Mouse (Mus musculus) embryonic facial prominence, embryonic 11.5 days (tissue): ENCODE data around the gene Chic2. TPM values are rescaled to one million over a fixed set of nuclear protein-coding genes. Genes with fewer than 3 reads are reported as not detected.

Source experiments
- ATAC-seq: fragments of 200-750 bp; cut with Nextera tagmentation; replicated peaks from 2 replicates; pipeline ENCODE4 v1.8.0; 2017; ENCODE audit warnings: low read depth; ENCODE audit not compliant: insufficient number of reproducible peaks, low FRiP score, low TSS enrichment
- DNase-seq: peaks from one replicate; pipeline ENCODE4 v3.0.0-alpha.2; 2015; ENCODE audit warnings: low spot score
- H3K27ac ChIP-seq: fragments of 300-500 bp; sonication (generic); replicated peaks from 2 replicates; pipeline ENCODE4 v1.5.1; 2014; ENCODE audit warnings: mild to moderate bottlenecking, low read depth, low read length, control low read depth
- H3K27me3 ChIP-seq: fragments of 300-500 bp; sonication (generic); 2 replicates; pipeline ENCODE4 v1.6.1; 2014; ENCODE audit warnings: mild to moderate bottlenecking, low read length, moderate library complexity, mixed read lengths; ENCODE audit not compliant: control insufficient read depth, insufficient read depth
- H3K36me3 ChIP-seq: fragments of 300-500 bp; sonication (generic); replicated peaks from 2 replicates; pipeline ENCODE4 v1.6.1; 2014; ENCODE audit warnings: low read depth, mild to moderate bottlenecking, low read length, moderate library complexity, mixed read lengths; ENCODE audit not compliant: control insufficient read depth, insufficient read depth
- H3K4me1 ChIP-seq: fragments of 300-500 bp; sonication (generic); 2 replicates; pipeline ENCODE4 v1.6.1; 2014; ENCODE audit warnings: low read length, mixed read lengths; ENCODE audit not compliant: control insufficient read depth, insufficient read depth
- H3K4me2 ChIP-seq: fragments of 300-500 bp; sonication (generic); 2 replicates; pipeline ENCODE4 v1.6.1; 2014; ENCODE audit warnings: low read depth, mild to moderate bottlenecking, control low read depth, low read length, moderate library complexity
- H3K4me3 ChIP-seq: fragments of 300-500 bp; sonication (generic); 2 replicates; pipeline ENCODE4 v1.5.1; 2014; ENCODE audit warnings: low read depth, low read length, control low read depth
- H3K9ac ChIP-seq: fragments of 300-500 bp; sonication (generic); replicated peaks from 2 replicates; pipeline ENCODE4 v1.6.1; 2014; ENCODE audit warnings: mild to moderate bottlenecking, control low read depth, low read length
- H3K9me3 ChIP-seq: fragments of 300-500 bp; sonication (generic); replicated peaks from 2 replicates; pipeline ENCODE4 v1.6.1; 2016; ENCODE audit warnings: mild to moderate bottlenecking, low read length, inconsistent platforms, mixed read lengths; ENCODE audit not compliant: control insufficient read depth
- WGBS: fragments of 180-500 bp; shearing (Covaris S2); extraction: QIAGEN DNeasy Blood & Tissue Kit; methylation state at CpG from one replicate; pipeline ENCODE4 v1.1.7; 2014; 5-methylcytosine and 5-hydroxymethylcytosine counted together
- polyA plus RNA-seq: library from polyadenylated mRNA; unstranded; fragments of >200 nt; fragmentation: Nextera tagmentation; extraction: Ambion mirVana; gene quantifications from 2 replicates; pipeline ENCODE4 v1.2.1, GENCODE M21; 2014

Gene Chic2
- polyA plus RNA-seq, 1 experiment from 2014 or later = 51.2 TPM

DNA sequence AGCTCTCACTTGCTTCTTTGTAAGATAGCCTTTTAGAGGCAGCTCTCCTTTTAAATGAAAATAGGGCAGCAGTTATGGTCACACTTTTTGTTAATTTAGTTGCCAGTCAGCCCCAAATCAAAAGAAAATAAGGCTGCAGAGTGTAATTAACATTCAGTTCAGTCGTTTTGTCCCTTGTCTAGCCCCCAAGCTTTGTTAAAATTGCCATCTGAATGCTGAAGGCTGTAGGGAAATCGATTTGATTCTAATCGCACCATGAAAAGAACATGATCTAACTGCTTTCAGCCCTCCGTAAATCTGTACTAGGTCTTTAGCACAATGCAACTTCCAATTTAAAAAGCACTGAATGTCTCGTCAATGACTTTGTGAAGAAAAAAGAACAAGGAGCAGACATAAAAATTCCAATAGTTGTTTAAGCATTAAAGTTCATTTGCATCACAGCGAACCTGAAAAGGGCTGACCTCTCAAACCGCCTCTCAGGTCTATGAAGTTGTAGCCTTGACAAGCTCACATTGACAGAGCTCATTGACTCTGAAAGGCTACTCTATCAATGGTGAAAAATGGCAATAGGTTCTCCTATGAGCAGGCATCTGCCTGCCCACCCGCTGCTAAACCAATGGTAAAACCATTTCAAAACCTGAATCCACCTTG, 31.7 kb downstream of the Chic2 start:
- no peaks in the 10 kb centered on the region for H3K9me3 ChIP-seq
- no peaks in the 10 kb centered on the region for H3K27me3 ChIP-seq
- WGBS = 55% methylated on average over 8 of the region's 8 CpGs
- no peak overlapping the region for H3K9ac ChIP-seq
- ATAC-seq (no peak), DNase-seq (peak; percentile 22)
- no peak overlapping the region for H3K4me3 ChIP-seq
- no peaks in the 10 kb centered on the region for H3K4me1 ChIP-seq
- H3K36me3 ChIP-seq = no peaks in the 10 kb centered on the region; the same call in 1 of the 2 replicates
- no peak overlapping the region for H3K4me2 ChIP-seq
- H3K27ac ChIP-seq = no peak overlapping the region

DNA sequence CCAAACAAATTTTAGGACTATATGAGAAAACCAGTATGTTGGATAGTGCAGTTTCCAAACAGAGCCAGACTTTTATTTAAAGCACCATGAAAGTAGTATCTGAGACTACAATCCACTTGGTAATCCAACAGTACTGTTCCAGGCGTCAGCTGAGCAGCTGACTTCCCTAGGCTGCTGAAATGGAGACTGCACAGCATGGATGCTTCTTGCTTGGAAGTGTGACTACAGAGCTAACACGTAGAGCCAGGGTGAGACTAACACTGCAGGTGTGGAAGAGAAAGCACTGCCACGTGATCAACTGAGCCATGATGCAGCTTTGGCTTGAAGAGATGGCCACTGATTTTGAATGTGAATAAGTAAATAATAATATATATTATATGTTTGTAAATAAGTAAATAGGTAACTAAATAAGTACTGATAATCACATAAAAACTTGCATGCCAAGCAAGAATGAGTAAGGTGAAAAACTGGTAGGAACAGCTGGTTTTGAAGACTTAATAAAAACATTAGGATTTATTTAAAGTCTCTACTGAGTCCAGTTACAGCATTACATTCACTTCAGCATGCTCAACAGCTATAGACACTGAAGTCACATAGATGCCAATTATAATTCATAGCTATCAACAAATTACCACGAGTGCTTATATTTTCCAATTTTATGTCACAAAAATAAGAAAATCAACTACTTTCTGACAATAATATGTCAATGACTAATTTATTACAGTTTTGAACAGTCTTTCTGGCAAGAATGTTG, 32.4 kb downstream of the Chic2 start:
- Histone ChIP-seq H3K9me3 (no peaks in the 10 kb centered on the region), H3K36me3 (no peaks in the 10 kb centered on the region; the same call in 1 of the 2 replicates), H3K4me1 (no peaks in the 10 kb centered on the region), H3K4me3 (no peak overlapping the region), H3K9ac (no peak overlapping the region), H3K27ac (no peak overlapping the region), H3K4me2 (no peak overlapping the region), H3K27me3 (no peaks in the 10 kb centered on the region)
- ATAC-seq = no peak
- no peak for DNase-seq
- 66% methylated on average over 4 of the region's 4 CpGs for WGBS

DNA sequence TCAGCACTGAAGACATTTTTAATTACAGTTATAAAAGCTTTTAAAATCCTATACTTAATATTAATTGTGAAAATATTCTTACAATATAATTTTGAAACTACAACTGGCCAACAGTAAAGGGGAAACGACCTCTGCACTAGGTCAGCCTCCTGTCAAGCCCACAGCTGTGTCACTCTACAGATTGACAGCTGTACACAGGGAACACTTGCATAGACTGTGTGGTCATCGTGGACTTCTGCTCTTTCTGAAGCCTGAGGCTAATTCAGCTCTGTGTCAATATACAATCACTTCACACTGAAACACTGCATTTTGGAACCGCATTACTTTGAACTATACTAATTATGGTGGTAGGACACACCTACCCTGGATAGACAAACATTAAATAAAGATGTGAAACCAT, 39.8 kb downstream of the Chic2 start:
- H3K4me3 ChIP-seq = no peak overlapping the region
- no peaks in the 10 kb centered on the region for H3K4me1 ChIP-seq
- WGBS = 52% methylated on average over 3 of the region's 3 CpGs
- no peaks in the 10 kb centered on the region for H3K27me3 ChIP-seq
- H3K27ac ChIP-seq = no peak overlapping the region
- no peak overlapping the region for H3K4me2 ChIP-seq
- no peak for DNase-seq
- ATAC-seq = no peak
- H3K9ac ChIP-seq = no peak overlapping the region
- no peaks in the 10 kb centered on the region for H3K9me3 ChIP-seq
- no peaks in the 10 kb centered on the region; the same call in 1 of the 2 replicates for H3K36me3 ChIP-seq

DNA sequence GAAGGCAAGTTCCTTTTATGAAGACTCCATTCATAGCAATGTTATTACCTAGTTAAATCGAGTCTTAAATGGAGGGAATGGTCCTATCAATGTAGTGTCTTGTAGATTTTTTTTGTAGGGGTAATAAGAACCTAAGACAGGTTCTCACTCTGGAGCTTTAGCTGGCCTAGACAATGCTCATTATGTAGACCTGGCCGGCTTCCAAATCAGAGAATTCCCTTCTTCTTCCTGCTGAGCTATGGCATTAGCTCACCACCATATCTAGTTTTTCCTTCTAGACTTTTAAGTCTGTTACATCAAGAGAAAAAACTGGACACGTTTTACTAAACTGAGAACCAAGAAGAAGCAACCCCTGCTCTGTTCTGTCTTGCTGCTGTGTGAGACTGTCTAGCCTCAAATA, 42.5 kb downstream of the Chic2 start:
- Histone ChIP-seq H3K4me3 (no peak overlapping the region), H3K36me3 (no peaks in the 10 kb centered on the region), H3K9ac (no peak overlapping the region), H3K4me1 (no peaks in the 10 kb centered on the region), H3K27me3 (no peaks in the 10 kb centered on the region), H3K4me2 (no peak overlapping the region), H3K27ac (no peak overlapping the region), H3K9me3 (no peaks in the 10 kb centered on the region)
- DNase-seq (no peak), ATAC-seq (no peak)
- WGBS = 85% methylated on average over 3 of the region's 3 CpGs

DNA sequence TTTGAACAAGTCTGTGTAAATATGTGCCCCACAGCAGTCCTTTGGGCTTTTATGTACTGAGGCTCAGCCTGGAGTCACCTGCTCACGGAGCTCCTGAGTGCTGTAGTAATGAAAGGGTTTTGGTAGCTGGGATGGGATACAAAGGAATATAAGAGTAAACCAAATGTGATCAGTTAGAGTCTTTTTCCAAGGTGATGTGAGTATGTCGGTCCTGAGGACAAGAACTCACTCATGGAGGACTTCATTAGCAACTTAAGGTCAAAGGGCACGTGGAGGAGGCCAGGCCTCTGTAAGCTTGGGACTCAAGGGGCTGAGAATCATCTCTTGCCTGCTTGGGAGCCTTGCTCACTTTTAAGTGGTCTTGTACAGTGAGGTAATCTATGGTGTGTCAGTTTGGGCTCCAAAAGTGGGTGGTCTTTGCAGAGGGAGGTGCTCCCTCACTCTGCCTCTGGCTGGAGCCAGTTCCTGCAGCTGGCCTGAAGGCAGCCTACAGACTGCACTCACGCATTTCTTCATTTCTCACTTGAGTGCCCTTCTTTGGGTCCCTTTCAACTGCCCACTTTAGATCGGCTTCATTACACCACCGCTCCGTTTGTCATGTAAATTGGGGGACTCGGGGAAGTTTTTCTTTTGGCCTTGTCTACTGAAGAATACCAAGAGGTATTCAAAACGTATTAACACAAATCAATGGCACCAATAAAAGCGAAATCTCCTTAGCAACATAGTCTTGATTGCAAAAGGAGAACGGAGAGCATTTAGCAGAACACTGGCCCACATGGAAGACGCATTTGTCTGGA, 45.7 kb downstream of the Chic2 start:
- Histone ChIP-seq H3K4me1 (no peaks in the 10 kb centered on the region), H3K9ac (no peak overlapping the region), H3K4me2 (no peak overlapping the region), H3K27ac (no peak overlapping the region), H3K4me3 (no peak overlapping the region), H3K9me3 (no peaks in the 10 kb centered on the region), H3K36me3 (no peaks in the 10 kb centered on the region; the same call in 1 of the 2 replicates), H3K27me3 (no peaks in the 10 kb centered on the region)
- DNase-seq (peak; percentile 54), ATAC-seq (peak; percentile 70; the same call in 1 of the 2 replicates)
- 48% methylated on average over 12 of the region's 12 CpGs for WGBS

DNA sequence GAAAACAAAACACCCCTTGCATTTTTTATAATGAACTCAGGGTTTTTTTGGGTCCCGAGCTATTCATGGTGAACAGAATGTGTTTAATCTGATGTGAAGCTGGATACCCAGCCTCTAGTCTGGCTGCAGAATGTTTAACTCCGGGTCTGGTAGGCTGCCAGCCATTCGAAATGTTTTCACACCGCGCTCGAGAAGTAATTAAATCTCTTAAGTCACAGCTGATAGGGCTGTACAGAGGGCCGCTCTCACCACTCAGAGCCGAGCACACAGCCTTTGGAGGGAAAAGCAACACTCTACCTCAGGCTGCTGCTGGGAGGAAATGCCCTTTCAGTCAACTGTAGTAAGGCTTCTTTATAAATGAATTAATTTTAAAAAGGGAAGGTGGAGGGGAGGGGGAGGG, 49.6 kb downstream of the Chic2 start:
- Histone ChIP-seq H3K4me1 (no peaks in the 10 kb centered on the region), H3K4me2 (no peak overlapping the region), H3K9ac (no peak overlapping the region), H3K27ac (no peak overlapping the region), H3K36me3 (no peaks in the 10 kb centered on the region; the same call in 1 of the 2 replicates), H3K4me3 (no peak overlapping the region), H3K27me3 (no peaks in the 10 kb centered on the region), H3K9me3 (no peaks in the 10 kb centered on the region)
- DNase-seq (no peak), ATAC-seq (no peak)
- 83% methylated on average over 8 of the region's 8 CpGs for WGBS

DNA sequence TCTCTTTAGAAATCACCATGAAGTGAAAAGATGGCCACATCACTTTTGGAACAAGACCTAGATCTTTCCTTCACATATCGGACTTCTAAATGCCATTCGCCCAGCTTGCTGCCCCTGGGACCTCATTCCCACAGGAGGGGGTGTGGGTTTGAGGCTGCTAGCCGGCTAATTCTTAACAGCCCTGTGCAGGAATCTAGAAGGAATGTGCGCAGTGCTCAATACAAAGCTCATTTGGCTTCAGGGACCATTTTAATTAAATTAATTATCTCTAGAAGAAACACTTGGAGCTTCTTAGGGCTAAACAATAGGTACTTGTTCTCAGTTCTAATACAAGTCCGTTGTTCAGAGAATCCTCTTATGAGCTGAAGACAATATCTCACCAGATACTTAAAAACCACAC, 60.5 kb downstream of the Chic2 start:
- DNase-seq (no peak), ATAC-seq (no peak)
- Histone ChIP-seq H3K27ac (no peak overlapping the region), H3K9me3 (no peaks in the 10 kb centered on the region), H3K27me3 (no peaks in the 10 kb centered on the region), H3K4me1 (peaks cover 3% of the 10 kb centered on the region), H3K36me3 (no peaks in the 10 kb centered on the region), H3K4me3 (no peak overlapping the region), H3K9ac (no peak overlapping the region), H3K4me2 (no peak overlapping the region)
- WGBS = 16% methylated on average over 5 of the region's 5 CpGs

DNA sequence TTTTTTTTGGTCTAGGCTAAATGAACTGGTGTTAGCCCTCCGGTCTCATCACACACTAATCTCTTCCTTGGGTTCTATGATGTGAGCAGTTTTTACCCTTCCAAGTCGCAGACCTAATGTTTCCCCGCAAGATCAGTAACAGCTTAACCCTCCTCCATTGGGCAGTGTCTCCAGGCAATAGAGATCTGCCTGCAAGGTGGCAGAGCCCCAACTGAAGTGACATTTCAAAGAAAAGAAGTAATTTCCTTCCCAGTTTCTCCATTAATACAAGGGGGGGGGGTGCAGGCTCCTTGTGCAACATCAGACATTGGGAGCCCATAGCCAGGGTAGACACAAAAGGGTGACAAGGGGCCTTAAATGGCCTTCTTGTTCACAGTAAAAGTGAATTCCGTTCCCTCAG, 64.0 kb downstream of the Chic2 start:
- H3K9me3 ChIP-seq = no peaks in the 10 kb centered on the region
- no peak for DNase-seq
- no peak overlapping the region for H3K4me3 ChIP-seq
- WGBS = 37% methylated on average over 4 of the region's 4 CpGs
- H3K4me2 ChIP-seq = no peak overlapping the region
- peaks cover 3% of the 10 kb centered on the region for H3K4me1 ChIP-seq
- no peaks in the 10 kb centered on the region for H3K36me3 ChIP-seq
- no peaks in the 10 kb centered on the region for H3K27me3 ChIP-seq
- no peak overlapping the region for H3K27ac ChIP-seq
- no peak overlapping the region for H3K9ac ChIP-seq
- ATAC-seq = no peak
